Mouse (Mus musculus) layer of hippocampus, adult 2 months (tissue): Measurements from ENCODE around the gene Terb2. TPM values are rescaled to one million over a fixed set of nuclear protein-coding genes. Genes with fewer than 3 reads are reported as not detected.

Experiments used
- DNase-seq, 2 experiments: peaks; one replicate each; pipeline ENCODE4 v3.0.0; 2022; ENCODE audit warnings: low spot score in 2 of 2
- H3K27ac ChIP-seq: fragments of 200-600 bp; 2 replicates; pipeline ENCODE4 v1.8.1; 2022
- H3K4me3 ChIP-seq: fragments of 200-600 bp; 2 replicates; pipeline ENCODE4 v1.8.1; 2022; ENCODE audit warnings: mild to moderate bottlenecking
- CTCF ChIP-seq: fragments of 200-600 bp; conservative IDR thresholded peaks from 2 replicates; pipeline ENCODE4 v1.8.1; 2022; ENCODE audit warnings: antibody characterized with exemption, mild to moderate bottlenecking, moderate library complexity
- total RNA-seq, 2 experiments: library from RNA; stranded (reverse); gene quantifications; 2 replicates each; pipeline ENCODE4 v1.2.3; 2021

Terb2 gene
- total RNA-seq, 2 experiments from 2014 or later: not detected

DNA sequence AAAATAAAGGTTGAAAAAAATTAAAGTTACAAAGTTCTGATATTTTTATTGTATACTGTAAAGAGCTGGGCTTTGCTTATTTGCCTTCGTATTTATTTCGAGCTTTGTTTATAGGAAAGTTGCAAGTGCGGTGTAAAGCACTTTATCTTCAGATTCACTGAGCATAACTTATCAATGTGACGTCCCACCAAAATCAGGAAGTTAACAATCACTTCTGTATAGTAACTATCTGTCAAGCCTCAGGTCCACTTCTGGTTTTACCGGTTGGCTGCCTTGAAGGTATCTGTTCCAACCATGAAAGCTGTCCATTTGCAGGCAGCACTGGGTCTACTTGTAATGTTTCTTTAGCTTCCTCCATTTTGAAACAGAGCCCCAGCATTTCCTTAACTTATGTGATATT is 36.2 kb downstream of the Terb2 start:
- Histone ChIP-seq H3K4me3 (no peak overlapping the region), H3K27ac (no peak overlapping the region)
- no peak for TF ChIP-seq CTCF
- DNase-seq: no peak

DNA sequence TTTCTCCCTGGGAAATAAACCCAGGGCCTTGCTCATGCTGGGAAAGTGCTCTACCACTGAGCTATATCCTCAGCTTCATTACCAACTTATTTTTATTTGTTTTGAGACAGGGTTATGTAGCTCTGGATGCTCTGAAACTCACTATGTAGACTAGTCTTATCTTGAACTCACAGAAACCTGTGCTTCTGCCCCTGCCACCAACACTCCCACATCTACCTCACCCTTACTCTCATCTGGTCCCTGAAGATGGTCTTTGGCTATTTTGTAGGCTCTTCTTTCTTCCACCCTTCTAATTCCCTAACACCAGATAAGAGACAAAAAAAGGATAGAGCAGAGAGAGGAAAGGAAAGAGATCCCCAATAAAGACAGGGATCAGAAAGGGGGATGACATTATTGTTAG is 37.6 kb downstream of the Terb2 start:
- TF ChIP-seq CTCF: no peak
- DNase-seq: no peak
- Histone ChIP-seq H3K27ac (no peak overlapping the region), H3K4me3 (no peak overlapping the region)

DNA sequence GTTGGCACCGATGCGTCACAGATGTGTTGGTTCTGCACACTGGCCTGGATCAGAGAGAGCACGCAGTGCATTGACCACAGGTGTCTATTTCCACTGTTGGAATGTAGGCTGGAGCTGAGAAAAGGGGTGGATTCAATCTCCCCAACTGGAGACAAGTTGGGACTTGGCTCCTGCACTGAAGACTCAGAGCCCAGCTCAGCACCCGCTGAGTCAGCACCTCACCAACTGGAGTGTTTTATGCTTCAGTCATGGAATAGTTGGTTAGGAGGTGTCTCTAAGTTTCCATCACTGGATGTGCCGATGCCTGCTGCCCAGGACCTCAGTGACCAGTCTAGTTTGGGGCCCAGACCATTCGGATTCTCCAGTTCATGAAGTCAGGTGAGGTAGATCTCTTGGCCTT is 44.3 kb downstream of the Terb2 start:
- Histone ChIP-seq H3K27ac (no peak overlapping the region), H3K4me3 (no peak overlapping the region)
- no peak for DNase-seq
- TF ChIP-seq CTCF: no peak

DNA sequence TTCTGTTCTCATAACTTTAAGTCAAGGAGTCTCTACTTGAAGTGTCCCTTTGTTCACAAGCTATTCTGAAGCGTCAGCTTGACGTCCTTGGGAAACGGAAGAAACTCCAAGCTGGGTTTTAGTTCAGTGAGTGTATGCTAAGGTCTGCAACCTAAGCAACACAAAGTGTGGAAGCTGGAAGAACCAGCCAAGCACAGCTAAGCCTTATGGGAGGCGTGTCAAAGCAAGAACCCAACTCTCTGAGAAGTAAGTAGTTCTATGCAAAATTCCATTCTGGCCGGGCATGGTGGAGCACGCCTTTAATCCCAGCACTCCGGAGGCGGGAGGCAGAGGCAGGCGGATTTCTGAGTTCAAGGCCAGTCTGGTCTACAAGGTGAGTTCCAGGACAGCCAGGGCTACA is 45.5 kb downstream of the Terb2 start:
- Histone ChIP-seq H3K4me3 (no peak overlapping the region), H3K27ac (no peak overlapping the region)
- no peak for TF ChIP-seq CTCF
- no peak for DNase-seq

DNA sequence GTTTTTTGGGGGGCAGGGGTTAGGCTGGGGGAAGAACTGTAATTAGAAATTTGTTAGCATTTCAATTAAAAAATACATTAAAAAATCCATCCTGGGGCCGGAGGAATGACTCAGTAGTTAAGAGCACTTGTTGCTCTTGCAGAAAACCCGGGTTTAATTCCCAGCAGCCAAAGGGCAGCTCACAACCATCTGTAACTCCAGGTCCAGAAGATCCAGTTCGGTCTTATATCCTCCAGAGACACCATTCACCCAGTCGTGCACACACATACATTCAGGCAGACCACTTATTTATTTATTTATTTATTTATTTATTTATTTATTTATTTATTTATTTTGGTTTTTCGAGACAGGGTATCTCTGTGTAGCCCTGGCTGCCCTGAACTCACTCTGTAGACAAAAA is 47.3 kb downstream of the Terb2 start:
- TF ChIP-seq CTCF: no peak
- no peak for DNase-seq
- Histone ChIP-seq H3K4me3 (no peak overlapping the region), H3K27ac (no peak overlapping the region)

GRCm38 (mm10) chr2:122233759-122234557 is 47.9 kb downstream of the Terb2 start:
- Histone ChIP-seq H3K4me3 (peak overlapping the region; percentile 65), H3K27ac (peak overlapping the region; percentile 83)
- no peak for TF ChIP-seq CTCF
- DNase-seq: peak in 1 of 2 experiments; percentile 18

DNA sequence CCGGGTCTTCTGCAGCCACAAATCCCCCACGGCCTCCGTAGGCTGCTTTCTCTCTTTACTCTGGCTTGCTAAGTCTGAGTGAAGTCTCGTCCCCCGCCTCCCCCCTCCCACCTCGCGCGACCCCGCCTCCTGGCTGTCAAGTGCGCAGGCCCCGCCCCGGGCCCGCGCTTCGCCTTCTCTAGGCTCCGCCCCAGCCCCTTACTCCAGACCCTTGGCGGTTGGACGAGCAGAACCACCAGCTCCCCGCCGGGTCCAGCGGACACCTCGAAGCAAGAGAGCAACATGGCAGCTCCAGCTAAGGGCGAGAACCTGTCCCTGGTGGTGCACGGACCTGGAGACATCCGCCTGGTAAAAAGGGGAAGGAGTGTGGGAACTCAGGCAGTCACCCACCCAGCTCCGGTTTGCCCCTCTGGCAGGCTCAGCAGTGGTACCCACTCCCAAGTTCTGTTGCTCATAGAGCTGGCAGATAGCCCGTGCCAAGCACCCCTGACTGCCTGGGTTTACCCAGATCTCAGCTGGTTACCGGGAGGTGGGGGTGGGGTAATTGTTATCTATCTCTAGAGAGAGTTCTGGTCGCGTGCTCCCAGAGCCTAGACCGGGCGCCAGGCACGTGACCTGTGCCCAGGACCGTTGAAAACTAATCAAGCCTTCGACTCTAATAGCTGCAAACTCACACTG is 48.7 kb downstream of the Terb2 start, which contains the start of gene Sord:
Gene Sord (plus strand): TSS at position 139 of the 678 bp plus-strand sequence.
- Histone ChIP-seq H3K4me3 (peak within 1 kb of the TSS; percentile 65), H3K27ac (peak within 1 kb of the TSS; percentile 83)
- peak; percentile 63 to 71 for DNase-seq
- TF ChIP-seq CTCF: no peak

GRCm38 (mm10) chr2:122235425-122235824 is 49.4 kb downstream of the Terb2 start:
- DNase-seq: no peak
- TF ChIP-seq CTCF: no peak
- H3K4me3 ChIP-seq: peak overlapping the region; percentile 65
- peak overlapping the region; percentile 83 for H3K27ac ChIP-seq

- no peak for TF ChIP-seq CTCF
- no peak overlapping the region for H3K27ac ChIP-seq
- H3K4me3 ChIP-seq: no peak overlapping the region
- DNase-seq: no peak
Measured at GRCm38 (mm10) chr2:122236321-122236720, 50.2 kb downstream of the Terb2 start.

- no peak for DNase-seq
- no peak for TF ChIP-seq CTCF
Measured at GRCm38 (mm10) chr2:122237891-122238470, 51.9 kb downstream of the Terb2 start.

GRCm38 (mm10) chr2:122240735-122241134 is 54.7 kb downstream of the Terb2 start:
- no peak overlapping the region for H3K4me3 ChIP-seq
- H3K27ac ChIP-seq: no peak overlapping the region
- DNase-seq: no peak
- no peak for TF ChIP-seq CTCF

More at GRCm38 (mm10) chr2:122237891-122238470, 51.9 kb downstream of the Terb2 start:
- H3K4me3 ChIP-seq: no peak overlapping the region
- H3K27ac ChIP-seq: peak overlapping the region; percentile 14; the same call in 1 of the 2 replicates

- Histone ChIP-seq H3K4me3 (no peak overlapping the region), H3K27ac (no peak overlapping the region)
- TF ChIP-seq CTCF: no peak
- no peak for DNase-seq
Measured at GRCm38 (mm10) chr2:122241226-122241625, 55.2 kb downstream of the Terb2 start.

GRCm38 (mm10) chr2:122241935-122242334 is 55.9 kb downstream of the Terb2 start:
- TF ChIP-seq CTCF: no peak
- Histone ChIP-seq H3K4me3 (no peak overlapping the region), H3K27ac (no peak overlapping the region)
- no peak for DNase-seq
